Mouse (Mus musculus) limb, embryonic 14.5 days (tissue): ENCODE measurements around the gene Wdr54. TPM values are rescaled to one million over a fixed set of nuclear protein-coding genes. Genes with fewer than 3 reads are reported as not detected.
A peak's percentile ranks its signal among the peaks of the same experiment; 100 is the strongest.

Experiments used
- ATAC-seq: fragments of 200-750 bp; cut with Nextera tagmentation; 2 replicates; pipeline ENCODE4 v1.8.0; 2017; ENCODE audit warnings: low read depth, moderate number of reproducible peaks, moderate TSS enrichment; ENCODE audit not compliant: low FRiP score
- DNase-seq: peaks from one replicate; pipeline ENCODE4 v3.0.0-alpha.2; 2015; ENCODE audit warnings: low spot score
- H3K27ac ChIP-seq: fragments of 300-500 bp; sonication (generic); replicated peaks from 2 replicates; pipeline ENCODE4 v1.5.1; 2014; ENCODE audit warnings: low read depth, mild to moderate bottlenecking, low read length, moderate library complexity, mixed read lengths
- H3K27me3 ChIP-seq: fragments of 300-500 bp; sonication (generic); 2 replicates; pipeline ENCODE4 v1.6.1; 2014; ENCODE audit warnings: low read length, mixed read lengths; ENCODE audit not compliant: control insufficient read depth, insufficient read depth
- H3K36me3 ChIP-seq: fragments of 300-500 bp; sonication (generic); 2 replicates; pipeline ENCODE4 v1.6.1; 2014; ENCODE audit warnings: mild to moderate bottlenecking, low read length, moderate library complexity, mixed read lengths; ENCODE audit not compliant: control insufficient read depth, insufficient read depth
- H3K4me1 ChIP-seq: fragments of 300-500 bp; sonication (generic); 2 replicates; pipeline ENCODE4 v1.6.1; 2014; ENCODE audit warnings: antibody characterized with exemption, low read length, mixed read lengths; ENCODE audit not compliant: control insufficient read depth, insufficient read depth
- H3K4me2 ChIP-seq: fragments of 300-500 bp; sonication (generic); replicated peaks from 2 replicates; pipeline ENCODE4 v1.6.1; 2014; ENCODE audit warnings: low read depth, mild to moderate bottlenecking, low read length, moderate library complexity; ENCODE audit not compliant: severe bottlenecking
- H3K4me3 ChIP-seq: fragments of 300-500 bp; sonication (generic); replicated peaks from 2 replicates; pipeline ENCODE4 v1.5.1; 2014; ENCODE audit warnings: low read length
- H3K9ac ChIP-seq: fragments of 300-500 bp; sonication (generic); 2 replicates; pipeline ENCODE4 v1.6.1; 2014; ENCODE audit warnings: mild to moderate bottlenecking, low read depth, low read length, moderate library complexity; ENCODE audit not compliant: severe bottlenecking
- H3K9me3 ChIP-seq: fragments of 300-500 bp; sonication (generic); 2 replicates; pipeline ENCODE4 v1.6.1; 2016; ENCODE audit warnings: low read length; ENCODE audit not compliant: control insufficient read depth
- POLR2A ChIP-seq: fragments of 200-500 bp; IDR thresholded peaks from 2 replicates; pipeline ENCODE4 v1.8.0; 2012; ENCODE audit warnings: inconsistent platforms, mild to moderate bottlenecking, moderate library complexity, borderline replicate concordance; ENCODE audit not compliant: insufficient read depth, insufficient read length; ENCODE audit errors: extremely low read depth
- WGBS: fragments of 180-500 bp; shearing (Covaris S2); extraction: QIAGEN DNeasy Blood & Tissue Kit; methylation state at CpG from one replicate; pipeline ENCODE4 v1.1.7; 2014; 5-methylcytosine and 5-hydroxymethylcytosine counted together
- polyA plus RNA-seq, 2 experiments: library from polyadenylated mRNA; depleted of rRNA in 1 of 2; stranded (reverse) in 1 of 2; unstranded in 1 of 2; fragments of >200 nt; fragmentation: Nextera tagmentation in 1 of 2; extraction: Ambion mirVana in 1 of 2; gene quantifications; 2 replicates each; pipeline versions ENCODE4 v1.2.1 to v1.2.3; 2012 to 2014

The Wdr54 gene
- polyA plus RNA-seq (2012; rRNA removed), result 13.1 and 17.9 TPM in 2 replicates
- polyA plus RNA-seq (2014; fragmentation: Nextera tagmentation; extraction: Ambion mirVana), result 5.5 and 7.3 TPM in 2 replicates

GRCm38 (mm10) chr6:83156259-83156684 is at the start of gene Wdr54, which contains the start of gene 1700003E16Rik:
Wdr54 (minus strand) TSS chr6:83156397.
1700003E16Rik (plus strand) TSS chr6:83156404.
- Histone ChIP-seq H3K4me1 (0 out of 2 replicates have a peak, but pooled peaks cover 3% of the 10 kb centered on the region), H3K9ac (peak within 1 kb of the TSS; percentile 54), H3K36me3 (peaks cover 20% of the 10 kb centered on the region), H3K4me3 (peak within 1 kb of the TSS; percentile 54), H3K4me2 (peak within 1 kb of the TSS; percentile 87), H3K27ac (no peak within 1 kb of the TSS), H3K9me3 (no peaks in the 10 kb centered on the region), H3K27me3 (peaks cover 14% of the 10 kb centered on the region)
- peak; percentile 91 for ATAC-seq
- DNase-seq, result peak; percentile 68
- WGBS, result 3% methylated on average over 32 of the region's 32 CpGs
- TF ChIP-seq POLR2A, result no peak

GRCm38 (mm10) chr6:83205851-83206250 is 49.7 kb upstream of the Wdr54 start:
- Histone ChIP-seq H3K36me3 (0 out of 2 replicates have a peak, but pooled peaks cover 3% of the 10 kb centered on the region), H3K9ac (no peak overlapping the region), H3K4me1 (peaks cover 3% of the 10 kb centered on the region; the same call in 1 of the 2 replicates), H3K27ac (no peak overlapping the region), H3K9me3 (no peaks in the 10 kb centered on the region), H3K27me3 (no peaks in the 10 kb centered on the region), H3K4me2 (no peak overlapping the region), H3K4me3 (no peak overlapping the region)
- ATAC-seq (no peak), DNase-seq (no peak)
- no peak for TF ChIP-seq POLR2A
- 92% methylated on average over 3 of the region's 3 CpGs for WGBS

DNA sequence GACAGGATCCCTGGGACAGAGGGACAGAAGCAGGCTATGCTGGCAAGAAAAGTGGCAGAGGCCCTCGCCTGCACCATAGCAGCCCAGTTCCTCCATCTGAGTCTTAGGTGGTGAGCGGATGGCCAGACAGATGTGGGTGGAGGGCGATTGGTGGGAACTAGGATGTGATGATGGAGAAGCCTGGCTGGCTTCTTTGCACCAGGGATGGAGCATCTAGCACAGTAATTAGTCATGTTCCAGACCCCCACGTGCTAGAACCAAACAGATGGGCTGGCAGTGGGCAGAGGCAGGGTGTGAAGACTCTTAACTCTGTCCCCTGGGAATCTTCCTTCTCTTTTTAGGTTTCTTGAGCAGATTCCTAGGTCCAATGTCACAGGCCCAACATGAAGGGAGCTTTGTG is 47.1 kb upstream of the Wdr54 start:
- Histone ChIP-seq H3K4me1 (no peaks in the 10 kb centered on the region), H3K9ac (no peak overlapping the region), H3K4me3 (no peak overlapping the region), H3K27me3 (no peaks in the 10 kb centered on the region), H3K27ac (no peak overlapping the region), H3K4me2 (no peak overlapping the region), H3K36me3 (peaks cover 24% of the 10 kb centered on the region), H3K9me3 (no peaks in the 10 kb centered on the region)
- WGBS, result 89% methylated on average over 4 of the region's 4 CpGs
- no peak for ATAC-seq
- no peak for TF ChIP-seq POLR2A
- DNase-seq, result no peak

- Histone ChIP-seq H3K9ac (no peak overlapping the region), H3K9me3 (no peaks in the 10 kb centered on the region), H3K36me3 (peaks cover 82% of the 10 kb centered on the region), H3K27me3 (no peaks in the 10 kb centered on the region), H3K4me3 (no peak overlapping the region), H3K27ac (no peak overlapping the region), H3K4me1 (no peaks in the 10 kb centered on the region), H3K4me2 (no peak overlapping the region)
- ATAC-seq (no peak), DNase-seq (no peak)
- 41% methylated on average over 15 of the region's 15 CpGs for WGBS
- TF ChIP-seq POLR2A, result no peak
Observed at GRCm38 (mm10) chr6:83197345-83198004, 41.3 kb upstream of the Wdr54 start.

- ATAC-seq, result no peak
- no peak overlapping the region for H3K9ac ChIP-seq
- no peaks in the 10 kb centered on the region for H3K9me3 ChIP-seq
- no peak overlapping the region for H3K4me2 ChIP-seq
- H3K27me3 ChIP-seq, result no peaks in the 10 kb centered on the region
- H3K4me1 ChIP-seq, result no peaks in the 10 kb centered on the region
- no peak for DNase-seq
- H3K4me3 ChIP-seq, result no peak overlapping the region
- no peak for TF ChIP-seq POLR2A
- no peak overlapping the region for H3K27ac ChIP-seq
- WGBS, result 91% methylated on average over 7 of the region's 7 CpGs
- peaks cover 100% of the 10 kb centered on the region for H3K36me3 ChIP-seq
Observed at GRCm38 (mm10) chr6:83193571-83193970, 37.4 kb upstream of the Wdr54 start.
